9 mouse cellular contexts compared by ENCODE assay signal in the genomic region with DNA sequence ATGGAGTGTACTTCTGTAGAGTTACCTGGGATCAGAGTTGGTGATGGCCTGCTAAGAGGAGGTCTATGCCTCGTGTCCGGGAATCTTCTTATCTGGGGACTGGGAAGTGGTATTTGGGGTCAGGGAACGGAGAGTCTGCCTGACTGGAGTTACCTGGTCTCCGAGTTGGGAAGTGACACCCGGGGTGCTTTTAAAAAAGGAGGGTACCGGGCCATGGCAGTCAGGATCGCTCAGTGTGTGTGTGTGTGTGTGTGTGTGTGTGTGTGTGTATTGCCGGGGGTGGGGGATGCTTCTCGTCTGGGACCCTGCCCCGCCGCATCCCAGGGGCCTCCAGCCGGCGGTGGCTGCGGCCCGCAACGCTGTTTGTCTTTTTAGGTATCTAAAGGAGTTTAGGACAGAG. TPM values are rescaled to one million over a fixed set of nuclear protein-coding genes. Genes with fewer than 3 reads are reported as not detected.
A peak's percentile ranks its signal among the peaks of the same experiment; 100 is the strongest.
DNase-seq lines count a peak whose midpoint lies in the region; ATAC-seq and TF ChIP-seq lines count a peak whose summit lies in the region.
"Had no signal": no experiment of that assay in that cellular context is flagged by ENCODE, and none has a peak within 500 bp of the region (broad histone marks: within the 10 kb centered on the region; RNA-seq: fewer than 3 reads in every experiment).

No protein-coding gene starts in this region.

- no peaks in the 10 kb centered on the region for H3K9me3 ChIP-seq in MEL (replicated peaks; ENCODE audit: insufficient read depth, low read length)
- no peaks in the 10 kb centered on the region for H3K9me3 ChIP-seq in hindbrain, embryonic 11.5 days (ENCODE audit: control insufficient read depth, low read length)
- no peaks in the 10 kb centered on the region for H3K9me3 ChIP-seq in midbrain, embryonic 13.5 days

- 3% methylated on average over 16 of the region's 16 CpGs for WGBS in kidney, adult 2 months
- WGBS in hindbrain, embryonic 11.5 days: 3% methylated on average over 16 of the region's 16 CpGs
- 3% methylated on average over 16 of the region's 16 CpGs for WGBS in midbrain, embryonic 13.5 days

- peak overlapping the region; percentile 86 for H3K4me2 ChIP-seq in hindbrain, embryonic 11.5 days (replicated peaks; ENCODE audit: low read depth, low read length)
- H3K4me2 ChIP-seq in midbrain, embryonic 13.5 days (replicated peaks): peak overlapping the region; percentile 94

- H3K9ac ChIP-seq in MEL (ENCODE audit: control insufficient read depth, low read depth, low read length, poor library complexity, severe bottlenecking): peak overlapping the region; percentile 92
- H3K9ac ChIP-seq in hindbrain, embryonic 11.5 days (ENCODE audit: low read depth, low read length): peak overlapping the region; percentile 86
- H3K9ac ChIP-seq in midbrain, embryonic 13.5 days (replicated peaks): peak overlapping the region; percentile 91

- no peak overlapping the region for H3K27ac ChIP-seq in kidney, adult 2 months (ENCODE audit: insufficient read depth, low read depth, low read length)
- no peak overlapping the region for H3K27ac ChIP-seq in MEL (ENCODE audit: control insufficient read depth, low read depth, low read length)
- no peak overlapping the region for H3K27ac ChIP-seq in hindbrain, embryonic 11.5 days (ENCODE audit: low read depth, low read length)
- H3K27ac ChIP-seq in midbrain, embryonic 13.5 days: no peak overlapping the region

- no peak for ATAC-seq in hindbrain, embryonic 11.5 days (ENCODE audit: low FRiP score)
- ATAC-seq in midbrain, embryonic 13.5 days: no peak
- ATAC-seq in megakaryocyte progenitor cell, adult 5-6 weeks (replicated peaks; ENCODE audit: poor library complexity): no peak

- TF ChIP-seq RAD21 in MEL (IDR thresholded peaks at IDR 0.05; ENCODE audit: low read depth, low read length): no peak

- H3K4me1 ChIP-seq in kidney, adult 2 months (ENCODE audit: control insufficient read depth, insufficient read depth, low read length): no peaks in the 10 kb centered on the region; the same call in 1 of the 2 replicates
- peaks cover 4 to 13% of the 10 kb centered on the region in 2 experiments for H3K4me1 ChIP-seq in MEL (ENCODE audit: control insufficient read depth in 1 of 2, insufficient read depth in 2 of 2, low read length in 2 of 2)
- peaks cover 3% of the 10 kb centered on the region; the same call in 1 of the 2 replicates for H3K4me1 ChIP-seq in hindbrain, embryonic 11.5 days (replicated peaks; ENCODE audit: control insufficient read depth, insufficient read depth, low read length)
- peaks cover 35% of the 10 kb centered on the region for H3K4me1 ChIP-seq in midbrain, embryonic 13.5 days (replicated peaks)

- peak; percentile 8 for DNase-seq in kidney, adult 2 months
- DNase-seq in kidney, postnatal 10 days: no peak
- DNase-seq in MEL (ENCODE audit: low read depth, low spot score): no peak
- DNase-seq in hindbrain, embryonic 11.5 days (ENCODE audit: low spot score): no peak
- no peak for DNase-seq in natural killer cell, adult 2 months (ENCODE audit: low spot score in 2 of 2)
- no peak for DNase-seq in spleen, adult 12 weeks (ENCODE audit: low spot score)

- peak overlapping the region; percentile 83 for H3K4me3 ChIP-seq in kidney, adult 2 months (ENCODE audit: insufficient read depth, low read depth, low read length)
- peak overlapping the region; percentile 83 to 98 for H3K4me3 ChIP-seq in MEL (ENCODE audit: control insufficient read depth in 1 of 2, insufficient read depth in 1 of 2, low read depth in 2 of 2, low read length in 2 of 2)
- peak overlapping the region; percentile 85 for H3K4me3 ChIP-seq in hindbrain, embryonic 11.5 days (ENCODE audit: low read depth, low read length)
- H3K4me3 ChIP-seq in midbrain, embryonic 13.5 days (replicated peaks): peak overlapping the region; percentile 98

- TF ChIP-seq CTCF in kidney, adult 2 months (conservative IDR thresholded peaks at IDR 0.05; ENCODE audit: insufficient read depth, insufficient read length, low read depth, low read length): no peak
- TF ChIP-seq CTCF in MEL (IDR thresholded peaks at IDR 0.05 in 2 of 3, conservative IDR thresholded peaks at IDR 0.05 in 1 of 3; ENCODE audit: control insufficient read depth in 1 of 3, insufficient read depth in 1 of 3, low read depth in 2 of 3, low read length in 3 of 3, poor library complexity in 1 of 3, severe bottlenecking in 1 of 3): no peak

- no peak for TF ChIP-seq POLR2A in kidney, adult 2 months (IDR thresholded peaks at IDR 0.05; ENCODE audit: low read depth, low read length)
- no peak for TF ChIP-seq POLR2A in MEL (IDR thresholded peaks at IDR 0.05; ENCODE audit: control insufficient read depth in 1 of 2, insufficient read depth in 1 of 2, low read depth in 1 of 2, low read length in 2 of 2, poor library complexity in 1 of 2)

- TF ChIP-seq EP300 in MEL (IDR thresholded peaks at IDR 0.05; ENCODE audit: low read depth in 1 of 2, low read length in 2 of 2): no peak

- H3K27me3 ChIP-seq in kidney, adult 2 months (replicated peaks; ENCODE audit: control insufficient read depth, insufficient read depth, low read length): no peaks in the 10 kb centered on the region
- H3K27me3 ChIP-seq in MEL (ENCODE audit: control insufficient read depth in 1 of 2, insufficient read depth in 2 of 2, low read length in 2 of 2): no peaks in the 10 kb centered on the region
- no peaks in the 10 kb centered on the region for H3K27me3 ChIP-seq in hindbrain, embryonic 11.5 days (ENCODE audit: control insufficient read depth, insufficient read depth, low read length)
- no peaks in the 10 kb centered on the region for H3K27me3 ChIP-seq in midbrain, embryonic 13.5 days

- peaks cover 35% of the 10 kb centered on the region for H3K79me2 ChIP-seq in MEL (ENCODE audit: control insufficient read depth, insufficient read depth, low read length, poor library complexity)

- H3K36me3 ChIP-seq in kidney, adult 2 months (ENCODE audit: control insufficient read depth, insufficient read depth, low read length): no peaks in the 10 kb centered on the region
- H3K36me3 ChIP-seq in MEL (ENCODE audit: control insufficient read depth in 1 of 2, insufficient read depth in 2 of 2, low read length in 2 of 2): peaks cover 5 to 8% of the 10 kb centered on the region in 2 experiments; a peak in 3 of 4 replicates
- no peaks in the 10 kb centered on the region for H3K36me3 ChIP-seq in hindbrain, embryonic 11.5 days (ENCODE audit: control insufficient read depth, insufficient read depth, low read length)
- peaks cover 14% of the 10 kb centered on the region for H3K36me3 ChIP-seq in midbrain, embryonic 13.5 days

TF ChIP-seq in MEL, 35 proteins besides CTCF, POLR2A, EP300 and RAD21:
- TF ChIP-seq MAFK (IDR thresholded peaks at IDR 0.05; ENCODE audit: borderline replicate concordance, low read depth, low read length): no peak
- 0 out of 2 replicates have a peak, but pooled peaks have one; percentile 36 for TF ChIP-seq SIN3A (IDR thresholded peaks at IDR 0.05; ENCODE audit: low read length)
TF ChIP-seq in MEL: peak in this region for 1.

RNA-seq across cellular contexts. Expression of a gene that starts 0.9 kb away (rescaled TPM):
- 38.3 and 44.1 TPM in 2 replicates for polyA plus RNA-seq in kidney, adult 2 months (2012; rRNA removed)
- total RNA-seq in MEL (2012; rRNA removed): 16.6 and 18.0 TPM in 2 replicates
- 10 to 100 TPM in 1 of 2 experiments, not detected in 1; 42.4 TPM for polyA plus RNA-seq in MEL (2012; ENCODE audit: insufficient read depth in 1 of 2, insufficient read length in 2 of 2, low read depth in 1 of 2, low replicate concordance in 2 of 2, missing spikeins in 1 of 2)
- polyA plus RNA-seq in hindbrain, embryonic 11.5 days (2014; fragmentation: Nextera tagmentation; extraction: Ambion mirVana): 4.3 and 4.5 TPM in 2 replicates
- polyA plus RNA-seq in midbrain, embryonic 13.5 days (2015; fragmentation: Nextera tagmentation; extraction: Ambion mirVana): 13.0 and 13.4 TPM in 2 replicates
- total RNA-seq in megakaryocyte progenitor cell, adult 5-6 weeks (2015): 6.1 and 6.2 TPM in 2 replicates
- total RNA-seq in megakaryocyte progenitor cell, adult 5-6 weeks (2017): 7.7 and 8.2 TPM in 2 replicates

RNA-seq across cellular contexts. Expression of a gene that starts 4.7 kb away (rescaled TPM):
- 10.8 and 12.2 TPM in 2 replicates for polyA plus RNA-seq in kidney, adult 2 months (2012; rRNA removed)
- total RNA-seq in MEL (2012; rRNA removed): 19.8 and 22.0 TPM in 2 replicates
- 10 to 100 TPM in 1 of 2 experiments, not detected in 1; 29.2 TPM for polyA plus RNA-seq in MEL (2012; ENCODE audit: insufficient read depth in 1 of 2, insufficient read length in 2 of 2, low read depth in 1 of 2, low replicate concordance in 2 of 2, missing spikeins in 1 of 2)
- polyA plus RNA-seq in hindbrain, embryonic 11.5 days (2014; fragmentation: Nextera tagmentation; extraction: Ambion mirVana): 35.2 and 36.4 TPM in 2 replicates
- polyA plus RNA-seq in midbrain, embryonic 13.5 days (2015; fragmentation: Nextera tagmentation; extraction: Ambion mirVana): 36.1 and 37.1 TPM in 2 replicates
- 16.6 and 20.3 TPM in 2 replicates for total RNA-seq in megakaryocyte progenitor cell, adult 5-6 weeks (2015)
- 7.0 and 11.5 TPM in 2 replicates for total RNA-seq in megakaryocyte progenitor cell, adult 5-6 weeks (2017)

RNA-seq across cellular contexts. Expression of a gene that starts 13.8 kb away (rescaled TPM):
- 0.11 TPM in 1 of 2 replicates, not detected in the other for polyA plus RNA-seq in kidney, adult 2 months (2012; rRNA removed)
- not detected in 2 replicates for total RNA-seq in MEL (2012; rRNA removed)
- not detected for polyA plus RNA-seq in MEL (2012; ENCODE audit: insufficient read depth in 1 of 2, insufficient read length in 2 of 2, low read depth in 1 of 2, low replicate concordance in 2 of 2, missing spikeins in 1 of 2)
- polyA plus RNA-seq in hindbrain, embryonic 11.5 days (2014; fragmentation: Nextera tagmentation; extraction: Ambion mirVana): not detected in 2 replicates
- polyA plus RNA-seq in midbrain, embryonic 13.5 days (2015; fragmentation: Nextera tagmentation; extraction: Ambion mirVana): not detected in 2 replicates
- not detected in 2 replicates for total RNA-seq in megakaryocyte progenitor cell, adult 5-6 weeks (2015)
- not detected in 2 replicates for total RNA-seq in megakaryocyte progenitor cell, adult 5-6 weeks (2017)
- total RNA-seq: hematopoietic stem cell, adult 5-6 weeks had no signal

RNA-seq across cellular contexts. Expression of a gene that starts 26.8 kb away (rescaled TPM):
- 0.04 and 0.05 TPM in 2 replicates for polyA plus RNA-seq in kidney, adult 2 months (2012; rRNA removed)
- total RNA-seq in MEL (2012; rRNA removed): 0.10 and 0.12 TPM in 2 replicates
- polyA plus RNA-seq in MEL (2012; ENCODE audit: insufficient read depth in 1 of 2, insufficient read length in 2 of 2, low read depth in 1 of 2, low replicate concordance in 2 of 2, missing spikeins in 1 of 2): under 1 TPM in 1 of 2 experiments, not detected in 1; 0.19 TPM
- not detected in 2 replicates for polyA plus RNA-seq in hindbrain, embryonic 11.5 days (2014; fragmentation: Nextera tagmentation; extraction: Ambion mirVana)
- polyA plus RNA-seq in midbrain, embryonic 13.5 days (2015; fragmentation: Nextera tagmentation; extraction: Ambion mirVana): not detected in 2 replicates
- total RNA-seq in megakaryocyte progenitor cell, adult 5-6 weeks (2015): not detected in 2 replicates
- total RNA-seq in megakaryocyte progenitor cell, adult 5-6 weeks (2017): 0.14 TPM in 1 of 2 replicates, not detected in the other
- total RNA-seq: hematopoietic stem cell, adult 5-6 weeks had no signal

RNA-seq across cellular contexts. Expression of a gene that starts 50.8 kb away (rescaled TPM):
- 121 and 123 TPM in 2 replicates for polyA plus RNA-seq in kidney, adult 2 months (2012; rRNA removed)
- total RNA-seq in MEL (2012; rRNA removed): 7.7 and 8.7 TPM in 2 replicates
- 10 to 100 TPM in 1 of 2 experiments, not detected in 1; 10.8 TPM for polyA plus RNA-seq in MEL (2012; ENCODE audit: insufficient read depth in 1 of 2, insufficient read length in 2 of 2, low read depth in 1 of 2, low replicate concordance in 2 of 2, missing spikeins in 1 of 2)
- polyA plus RNA-seq in hindbrain, embryonic 11.5 days (2014; fragmentation: Nextera tagmentation; extraction: Ambion mirVana): 51.5 and 57.2 TPM in 2 replicates
- 86.0 and 90.4 TPM in 2 replicates for polyA plus RNA-seq in midbrain, embryonic 13.5 days (2015; fragmentation: Nextera tagmentation; extraction: Ambion mirVana)
- 24.3 and 24.4 TPM in 2 replicates for total RNA-seq in megakaryocyte progenitor cell, adult 5-6 weeks (2015)
- total RNA-seq in megakaryocyte progenitor cell, adult 5-6 weeks (2017): 17.2 and 20.8 TPM in 2 replicates
